Mouse (Mus musculus) hindbrain, embryonic 13.5 days (tissue): ENCODE measurements around the gene Ahsg. TPM values are rescaled to one million over a fixed set of nuclear protein-coding genes. Genes with fewer than 3 reads are reported as not detected.

Experiments
- ATAC-seq: fragments of 200-750 bp; cut with Nextera tagmentation; 2 replicates; pipeline ENCODE4 v1.8.0; 2017; ENCODE audit warnings: moderate TSS enrichment; ENCODE audit not compliant: low FRiP score
- H3K27ac ChIP-seq: fragments of 300-500 bp; sonication (generic); 2 replicates; pipeline ENCODE4 v1.5.1; 2015; ENCODE audit warnings: inconsistent platforms, mild to moderate bottlenecking, moderate library complexity
- H3K27me3 ChIP-seq: fragments of 300-500 bp; sonication (generic); 2 replicates; pipeline ENCODE4 v1.6.1; 2015; ENCODE audit warnings: mild to moderate bottlenecking, inconsistent platforms
- H3K36me3 ChIP-seq: fragments of 300-500 bp; sonication (generic); 2 replicates; pipeline ENCODE4 v1.6.1; 2015; ENCODE audit warnings: mild to moderate bottlenecking, inconsistent platforms
- H3K4me1 ChIP-seq: fragments of 300-500 bp; sonication (generic); replicated peaks from 2 replicates; pipeline ENCODE4 v1.6.1; 2015; ENCODE audit warnings: inconsistent platforms
- H3K4me2 ChIP-seq: fragments of 300-500 bp; sonication (generic); 2 replicates; pipeline ENCODE4 v1.6.1; 2015; ENCODE audit warnings: inconsistent platforms, mild to moderate bottlenecking, moderate library complexity
- H3K4me3 ChIP-seq: fragments of 300-500 bp; sonication (generic); 2 replicates; pipeline ENCODE4 v1.5.1; 2015; ENCODE audit warnings: mild to moderate bottlenecking, inconsistent platforms
- H3K9ac ChIP-seq: fragments of 300-500 bp; sonication (generic); 2 replicates; pipeline ENCODE4 v1.6.1; 2015; ENCODE audit warnings: mild to moderate bottlenecking, inconsistent platforms
- H3K9me3 ChIP-seq: fragments of 300-500 bp; sonication (generic); 2 replicates; pipeline ENCODE4 v1.6.1; 2016; ENCODE audit warnings: inconsistent platforms
- WGBS: fragments of 180-500 bp; shearing (Covaris S2); methylation state at CpG from one replicate; pipeline ENCODE4 v1.1.7; 2015; 5-methylcytosine and 5-hydroxymethylcytosine counted together
- polyA plus RNA-seq: library from polyadenylated mRNA; unstranded; fragments of >200 nt; fragmentation: Nextera tagmentation; extraction: Ambion mirVana; gene quantifications from 2 replicates; pipeline ENCODE4 v1.2.1, GENCODE M21; 2015

The Ahsg gene
- polyA plus RNA-seq, 1 experiment from 2014 or later: not detected

DNA sequence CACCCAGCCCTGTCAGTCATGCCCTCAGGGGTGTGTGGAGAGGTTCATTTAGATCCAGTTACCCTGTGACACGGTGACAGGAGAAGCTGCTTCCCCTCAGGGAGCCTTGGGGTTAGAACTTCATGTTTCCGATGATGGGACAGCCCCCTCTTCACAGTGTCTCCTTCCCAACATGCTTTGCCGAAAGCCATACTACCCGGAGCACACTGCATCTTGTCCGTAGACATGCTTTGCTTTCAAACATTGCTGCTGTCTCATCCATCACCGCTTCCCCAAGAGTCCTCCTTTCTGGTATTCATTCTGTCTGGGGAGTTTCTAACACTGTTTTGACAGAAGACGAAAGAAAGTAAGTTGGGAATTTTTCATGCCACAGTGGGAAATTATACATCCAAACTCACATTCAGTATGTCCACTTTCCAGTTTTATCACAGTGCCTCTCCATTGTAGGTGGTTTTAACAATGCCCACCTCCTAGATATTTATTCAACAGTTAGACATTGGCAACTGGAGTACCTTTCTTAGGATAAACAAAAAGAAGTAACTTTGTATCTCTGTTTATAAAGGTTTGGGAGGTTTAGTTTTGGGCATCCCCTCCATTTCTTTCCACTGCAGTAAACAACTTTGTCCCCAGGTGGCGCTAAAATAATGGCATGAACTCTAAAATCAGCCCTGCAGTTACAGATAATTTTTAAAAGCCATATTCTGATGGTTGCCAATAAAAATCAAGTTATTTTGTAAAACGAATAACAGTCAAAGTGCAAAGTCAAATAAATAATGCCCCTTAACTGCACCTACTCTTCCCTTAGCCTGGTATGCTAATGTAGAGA is 14.6 kb upstream of the Ahsg start:
- WGBS: 51% methylated on average over 9 of the region's 9 CpGs
- H3K4me2 ChIP-seq: no peak overlapping the region
- H3K4me1 ChIP-seq: no peaks in the 10 kb centered on the region
- no peaks in the 10 kb centered on the region for H3K9me3 ChIP-seq
- no peak overlapping the region for H3K27ac ChIP-seq
- H3K36me3 ChIP-seq: peaks cover 26% of the 10 kb centered on the region
- H3K4me3 ChIP-seq: no peak overlapping the region
- ATAC-seq: no peak
- H3K27me3 ChIP-seq: no peaks in the 10 kb centered on the region
- no peak overlapping the region for H3K9ac ChIP-seq

DNA sequence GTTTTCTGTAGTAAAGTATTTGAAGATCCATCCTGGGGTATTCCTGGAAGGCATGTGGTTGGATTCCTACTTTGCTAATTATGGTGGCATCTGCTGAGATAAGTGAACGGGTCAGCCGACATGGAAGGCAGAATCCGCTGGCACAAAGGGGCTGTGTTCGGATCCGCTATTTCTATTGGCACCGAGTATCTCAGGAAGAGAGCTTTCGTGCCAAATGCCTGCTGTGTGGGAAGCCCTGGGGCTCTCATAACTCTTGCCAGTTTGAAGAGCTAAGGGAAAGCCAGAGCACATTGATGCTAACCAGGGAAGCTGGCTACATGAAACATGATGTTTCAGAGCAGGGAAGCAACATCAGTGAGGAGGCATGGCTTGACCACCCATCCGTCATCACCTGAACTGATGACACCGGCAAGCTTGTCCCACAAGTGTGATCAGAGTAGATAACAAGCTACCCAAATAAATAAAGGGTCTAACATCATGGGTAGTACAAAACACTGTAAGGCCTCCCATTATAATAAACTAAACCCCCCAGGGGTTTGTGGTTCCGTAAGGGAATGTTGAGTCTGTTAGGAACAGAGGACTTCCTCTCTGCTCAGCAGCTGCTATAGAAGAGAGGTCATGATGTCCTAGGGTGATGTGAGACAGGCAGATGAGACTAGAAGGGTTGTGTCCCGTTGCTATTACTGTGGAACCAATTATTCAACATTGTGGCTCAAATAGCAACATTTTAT is 13.3 kb upstream of the Ahsg start:
- no peak overlapping the region for H3K4me2 ChIP-seq
- H3K4me3 ChIP-seq: no peak overlapping the region
- no peaks in the 10 kb centered on the region for H3K4me1 ChIP-seq
- H3K36me3 ChIP-seq: peaks cover 12% of the 10 kb centered on the region
- H3K9ac ChIP-seq: no peak overlapping the region
- no peaks in the 10 kb centered on the region for H3K9me3 ChIP-seq
- WGBS: 77% methylated on average over 11 of the region's 11 CpGs
- ATAC-seq: no peak
- no peak overlapping the region for H3K27ac ChIP-seq
- no peaks in the 10 kb centered on the region for H3K27me3 ChIP-seq

DNA sequence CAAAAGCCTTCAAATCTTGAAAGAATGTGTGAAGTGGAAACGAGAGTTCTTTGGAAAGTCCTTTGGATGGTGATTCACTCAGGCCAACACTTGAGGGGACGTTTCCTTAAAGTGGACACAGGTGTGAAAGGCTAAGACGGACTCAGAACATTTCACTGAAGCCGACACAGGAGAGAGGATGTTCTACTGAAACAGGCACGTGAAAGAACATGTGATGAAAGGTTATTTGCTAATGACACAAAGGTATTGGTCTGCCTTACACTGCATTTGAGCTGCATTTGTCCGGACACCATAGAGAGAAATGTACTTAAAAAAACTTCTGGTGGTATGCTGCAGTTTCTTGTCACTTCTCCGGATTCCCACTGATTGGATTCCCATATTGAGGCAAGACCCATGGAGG is 12.4 kb upstream of the Ahsg start:
- Histone ChIP-seq H3K27ac (no peak overlapping the region), H3K9me3 (no peaks in the 10 kb centered on the region), H3K36me3 (peaks cover 3% of the 10 kb centered on the region; the same call in 1 of the 2 replicates), H3K4me2 (no peak overlapping the region), H3K4me1 (no peaks in the 10 kb centered on the region), H3K9ac (no peak overlapping the region), H3K4me3 (no peak overlapping the region), H3K27me3 (no peaks in the 10 kb centered on the region)
- ATAC-seq: no peak
- 81% methylated on average over 7 of the region's 7 CpGs for WGBS

DNA sequence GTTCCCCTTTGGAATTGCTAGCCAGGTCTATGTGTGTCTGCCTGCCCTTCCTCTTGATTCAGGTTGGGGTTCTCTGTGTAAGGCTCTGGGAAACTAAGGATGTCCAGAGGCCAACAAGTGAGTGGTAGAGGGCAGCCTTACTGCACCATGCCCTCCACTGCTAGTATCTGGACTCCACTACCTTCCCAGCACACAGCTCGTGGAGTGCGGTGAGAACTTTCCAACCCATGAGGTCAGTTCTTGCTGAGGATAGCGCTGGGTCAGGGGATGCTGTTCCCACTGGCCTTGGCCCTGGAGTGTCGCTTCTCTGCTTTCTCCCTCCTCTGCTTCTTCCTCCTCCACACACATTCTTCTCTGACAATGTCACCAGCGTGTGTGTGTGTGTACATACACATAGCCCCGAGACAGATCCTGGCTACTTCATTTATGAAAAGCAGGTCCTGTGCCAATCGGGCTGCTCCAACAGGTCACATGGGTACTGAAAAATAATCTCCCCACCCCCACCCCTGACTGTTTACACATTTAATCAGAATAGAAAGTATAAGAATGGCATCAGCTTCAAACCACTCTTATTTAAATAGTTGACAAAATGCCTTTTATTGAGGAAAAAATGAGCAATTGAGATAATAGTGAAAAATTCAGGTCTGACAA is 11.0 kb upstream of the Ahsg start:
- no peaks in the 10 kb centered on the region for H3K36me3 ChIP-seq
- no peak overlapping the region for H3K9ac ChIP-seq
- no peaks in the 10 kb centered on the region for H3K4me1 ChIP-seq
- H3K4me2 ChIP-seq: no peak overlapping the region
- no peak overlapping the region for H3K27ac ChIP-seq
- ATAC-seq: no peak
- no peaks in the 10 kb centered on the region for H3K9me3 ChIP-seq
- 75% methylated on average over 7 of the region's 7 CpGs for WGBS
- H3K4me3 ChIP-seq: no peak overlapping the region
- H3K27me3 ChIP-seq: no peaks in the 10 kb centered on the region

DNA sequence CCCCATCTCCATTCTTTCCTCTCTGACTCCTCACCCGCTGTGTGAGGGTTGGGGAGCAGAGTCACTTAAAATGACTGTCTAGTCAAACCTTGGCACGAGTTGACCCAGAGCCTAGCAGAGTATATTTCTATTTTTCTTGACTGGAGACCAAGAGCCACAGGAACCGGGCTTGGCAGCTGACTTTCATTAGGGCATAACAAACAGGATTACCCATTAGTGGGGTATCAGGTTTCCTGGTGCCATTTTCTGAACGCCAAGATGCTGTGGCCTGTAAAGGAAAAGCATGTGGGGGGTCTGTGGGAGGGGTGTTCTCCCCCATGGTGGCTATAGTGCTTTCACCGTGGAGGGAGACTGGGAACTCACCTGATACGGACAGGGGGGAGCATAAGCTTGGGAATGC is 10.2 kb upstream of the Ahsg start:
- ATAC-seq: no peak
- Histone ChIP-seq H3K9me3 (no peaks in the 10 kb centered on the region), H3K36me3 (no peaks in the 10 kb centered on the region), H3K9ac (no peak overlapping the region), H3K27me3 (no peaks in the 10 kb centered on the region), H3K4me3 (no peak overlapping the region), H3K4me2 (no peak overlapping the region), H3K4me1 (no peaks in the 10 kb centered on the region), H3K27ac (no peak overlapping the region)
- 22% methylated on average over 6 of the region's 6 CpGs for WGBS

DNA sequence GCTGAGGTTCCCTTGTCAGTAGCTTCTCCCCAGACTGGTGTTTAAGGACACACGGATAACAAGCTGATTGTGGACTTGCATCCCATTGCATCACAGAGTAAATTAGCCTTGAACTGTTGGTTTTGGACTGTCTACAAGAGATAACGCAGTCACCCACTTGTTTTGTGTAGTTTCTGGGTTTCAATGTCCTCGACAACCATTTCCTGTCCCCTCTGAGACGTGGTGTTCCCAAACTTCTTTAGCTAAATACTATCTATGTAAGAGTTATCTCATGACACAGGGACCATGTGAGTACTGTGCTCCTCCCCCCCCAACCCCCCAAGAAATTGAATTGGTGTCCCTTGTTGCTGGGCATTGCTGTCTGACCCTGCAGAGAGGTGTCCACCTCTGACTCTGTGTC is 9.6 kb upstream of the Ahsg start:
- Histone ChIP-seq H3K4me3 (no peak overlapping the region), H3K36me3 (no peaks in the 10 kb centered on the region), H3K4me2 (no peak overlapping the region), H3K27me3 (no peaks in the 10 kb centered on the region), H3K27ac (no peak overlapping the region), H3K9ac (no peak overlapping the region), H3K4me1 (no peaks in the 10 kb centered on the region), H3K9me3 (no peaks in the 10 kb centered on the region)
- no peak for ATAC-seq
- WGBS: 75% methylated on average over 4 of the region's 4 CpGs

DNA sequence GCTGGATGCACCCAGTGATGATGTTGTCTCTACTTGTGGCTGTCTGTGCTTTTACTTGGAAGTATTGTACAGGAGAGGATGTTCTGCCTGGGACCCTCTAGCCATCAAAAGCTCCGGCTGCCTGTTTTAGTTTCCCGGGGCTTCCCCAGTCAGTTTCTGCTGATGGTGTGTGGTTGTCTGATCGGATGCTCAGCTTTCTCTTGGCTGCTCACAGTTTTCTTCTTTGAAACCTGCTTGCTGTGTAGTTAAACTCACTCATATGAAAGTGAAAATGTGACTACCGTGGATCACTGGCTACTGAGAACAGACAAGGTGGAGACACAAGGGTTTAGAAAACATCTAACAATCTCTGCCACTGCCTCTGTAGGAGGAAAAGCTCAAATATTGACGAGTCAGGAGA is 7.6 kb upstream of the Ahsg start:
- Histone ChIP-seq H3K4me1 (no peaks in the 10 kb centered on the region), H3K9ac (no peak overlapping the region), H3K4me3 (no peak overlapping the region), H3K4me2 (no peak overlapping the region), H3K27ac (no peak overlapping the region), H3K9me3 (no peaks in the 10 kb centered on the region), H3K36me3 (no peaks in the 10 kb centered on the region), H3K27me3 (no peaks in the 10 kb centered on the region)
- 82% methylated on average over 5 of the region's 5 CpGs for WGBS
- ATAC-seq: no peak

DNA sequence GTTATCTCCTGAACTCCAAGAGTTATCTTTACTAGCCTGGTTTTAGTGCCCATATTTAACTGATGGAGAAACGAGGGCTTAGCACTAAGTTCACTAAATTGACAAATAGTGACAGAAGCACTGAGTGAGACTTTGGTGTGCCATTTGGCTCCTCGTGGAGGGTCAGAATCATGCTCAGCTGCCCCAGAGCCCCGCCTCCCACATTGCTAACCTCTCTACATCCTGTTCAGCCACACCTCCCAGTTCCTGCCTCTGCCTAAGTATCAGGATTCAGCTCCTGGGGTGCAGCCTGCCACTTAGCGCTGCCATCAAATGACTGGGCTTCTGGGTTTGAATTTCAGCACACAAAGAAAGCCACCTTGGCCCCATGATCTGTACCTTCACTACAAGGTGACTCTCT is 5.7 kb upstream of the Ahsg start:
- ATAC-seq: no peak
- Histone ChIP-seq H3K9me3 (no peaks in the 10 kb centered on the region), H3K9ac (no peak overlapping the region), H3K27ac (no peak overlapping the region), H3K4me3 (no peak overlapping the region), H3K27me3 (no peaks in the 10 kb centered on the region), H3K4me1 (no peaks in the 10 kb centered on the region), H3K36me3 (no peaks in the 10 kb centered on the region), H3K4me2 (no peak overlapping the region)
- 57% methylated on average over 4 of the region's 4 CpGs for WGBS

DNA sequence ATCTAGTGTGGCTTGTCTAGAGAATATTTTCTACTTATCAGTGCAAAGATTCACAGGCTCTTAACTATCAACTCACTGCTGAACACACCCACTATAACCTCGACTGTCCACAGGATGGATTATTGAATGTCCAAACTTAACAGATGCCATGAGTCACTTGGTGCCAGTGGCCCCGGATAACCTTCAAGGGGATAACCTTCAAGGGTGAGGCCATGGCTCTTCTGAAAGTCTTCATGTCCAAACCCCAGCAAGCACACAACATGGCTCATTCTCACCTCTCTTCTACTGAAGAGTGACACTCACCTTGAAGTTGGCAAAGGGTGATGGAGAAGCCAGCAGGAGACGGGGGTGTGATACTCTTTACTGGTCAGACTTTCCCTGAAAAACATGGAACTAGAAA is 4.4 kb upstream of the Ahsg start:
- H3K27ac ChIP-seq: no peak overlapping the region
- H3K27me3 ChIP-seq: no peaks in the 10 kb centered on the region
- H3K36me3 ChIP-seq: no peaks in the 10 kb centered on the region
- no peak overlapping the region for H3K4me3 ChIP-seq
- no peaks in the 10 kb centered on the region for H3K9me3 ChIP-seq
- H3K9ac ChIP-seq: no peak overlapping the region
- no peak overlapping the region for H3K4me2 ChIP-seq
- H3K4me1 ChIP-seq: no peaks in the 10 kb centered on the region
- WGBS: 78% methylated on average over 3 of the region's 3 CpGs
- no peak for ATAC-seq

DNA sequence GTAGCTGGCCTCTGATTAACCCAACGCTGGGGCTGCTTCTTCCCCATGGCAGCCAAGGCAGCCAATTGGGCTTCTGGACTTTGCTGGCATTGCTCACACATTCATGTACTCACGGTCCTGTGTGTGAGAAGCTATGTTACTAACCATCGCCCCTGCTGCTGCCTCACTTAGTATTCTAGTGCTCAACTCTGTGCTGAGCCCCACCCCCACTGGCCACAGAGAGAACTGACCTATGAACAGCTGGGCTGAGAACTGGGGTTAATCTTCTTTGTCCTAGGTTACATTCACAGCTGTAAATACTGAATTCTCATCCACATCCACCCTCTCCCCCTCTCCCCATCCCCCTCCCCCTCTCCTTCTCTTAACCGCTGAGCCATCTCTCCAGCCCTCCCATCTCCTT is 2.2 kb upstream of the Ahsg start:
- Histone ChIP-seq H3K9ac (no peak overlapping the region), H3K4me3 (no peak overlapping the region), H3K4me2 (no peak overlapping the region), H3K27me3 (no peaks in the 10 kb centered on the region), H3K9me3 (no peaks in the 10 kb centered on the region), H3K4me1 (no peaks in the 10 kb centered on the region), H3K36me3 (no peaks in the 10 kb centered on the region), H3K27ac (no peak overlapping the region)
- 50% methylated on average over 4 of the region's 4 CpGs for WGBS
- no peak for ATAC-seq

DNA sequence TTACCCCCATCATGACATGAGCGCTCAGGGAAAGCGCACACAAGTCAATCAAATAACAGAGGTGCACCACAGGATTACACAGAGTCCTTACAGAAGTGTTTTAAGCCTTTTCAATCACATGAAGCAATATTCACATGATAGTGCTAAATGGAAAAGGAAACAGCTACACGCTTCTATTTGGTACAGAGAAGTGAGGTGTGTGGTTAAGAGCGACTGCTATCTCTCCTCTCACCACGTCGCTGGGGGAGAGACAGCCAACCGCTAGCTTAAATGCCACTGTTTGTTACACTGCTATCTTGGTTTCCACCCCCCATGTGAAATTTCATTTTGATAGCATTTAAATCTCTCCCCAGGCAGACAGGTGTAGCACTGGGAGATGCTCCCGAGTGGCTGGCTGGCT is 1.4 kb upstream of the Ahsg start:
- Histone ChIP-seq H3K4me1 (no peaks in the 10 kb centered on the region), H3K9me3 (no peaks in the 10 kb centered on the region), H3K4me2 (no peak overlapping the region), H3K36me3 (no peaks in the 10 kb centered on the region), H3K9ac (no peak overlapping the region), H3K27me3 (no peaks in the 10 kb centered on the region), H3K27ac (no peak overlapping the region), H3K4me3 (no peak overlapping the region)
- WGBS: 95% methylated on average over 8 of the region's 8 CpGs
- ATAC-seq: no peak

DNA sequence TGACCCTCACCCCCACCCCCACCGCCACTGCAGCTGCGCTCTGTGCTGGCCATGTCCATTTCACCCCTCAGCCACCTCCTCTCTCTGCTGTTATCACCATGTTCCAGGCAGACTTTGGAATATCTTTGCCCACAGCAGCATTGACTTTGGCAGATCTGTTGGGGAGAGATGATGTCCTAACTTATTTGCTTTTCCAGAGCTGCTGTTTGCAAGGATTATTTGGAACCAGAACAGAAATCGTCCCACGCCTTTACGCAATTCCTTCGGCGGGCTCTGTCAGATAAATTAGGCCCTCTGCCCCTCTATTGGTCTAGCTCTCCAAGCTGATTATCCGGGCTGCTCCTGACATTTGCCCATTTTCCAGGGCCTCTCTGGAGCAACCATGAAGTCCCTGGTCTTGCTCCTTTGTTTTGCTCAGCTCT is 667 bp downstream of the Ahsg start:
- WGBS: 92% methylated on average over 8 of the region's 8 CpGs
- H3K9me3 ChIP-seq: no peaks in the 10 kb centered on the region
- no peaks in the 10 kb centered on the region for H3K27me3 ChIP-seq
- no peaks in the 10 kb centered on the region for H3K4me1 ChIP-seq
- no peak overlapping the region for H3K9ac ChIP-seq
- H3K36me3 ChIP-seq: no peaks in the 10 kb centered on the region
- no peak overlapping the region for H3K4me2 ChIP-seq
- no peak overlapping the region for H3K27ac ChIP-seq
- H3K4me3 ChIP-seq: no peak overlapping the region
- ATAC-seq: no peak
